Mouse (Mus musculus) embryonic facial prominence, embryonic 13.5 days (tissue): ENCODE data around the gene Mrtfa. TPM values are rescaled to one million over a fixed set of nuclear protein-coding genes. Genes with fewer than 3 reads are reported as not detected.
"Not testable (repeated sequence)": the region's sequence is repeated elsewhere in the genome, so short reads cannot be mapped to it uniquely, and the experiment has no call there.

Source experiments
- ATAC-seq: fragments of 200-750 bp; cut with Nextera tagmentation; 2 replicates; pipeline ENCODE4 v1.8.0; 2017; ENCODE audit warnings: low read depth; ENCODE audit not compliant: insufficient number of reproducible peaks, insufficient read depth, low FRiP score, low TSS enrichment
- H3K27ac ChIP-seq: fragments of 300-500 bp; sonication (generic); 2 replicates; pipeline ENCODE4 v1.5.1; 2015; ENCODE audit warnings: moderate library complexity, mild to moderate bottlenecking, inconsistent platforms
- H3K27me3 ChIP-seq: fragments of 300-500 bp; sonication (generic); 2 replicates; pipeline ENCODE4 v1.6.1; 2015; ENCODE audit warnings: mild to moderate bottlenecking, inconsistent platforms
- H3K36me3 ChIP-seq: fragments of 300-500 bp; sonication (generic); 2 replicates; pipeline ENCODE4 v1.6.1; 2015; ENCODE audit warnings: mild to moderate bottlenecking, inconsistent platforms
- H3K4me1 ChIP-seq: fragments of 300-500 bp; sonication (generic); 2 replicates; pipeline ENCODE4 v1.6.1; 2015; ENCODE audit warnings: inconsistent platforms
- H3K4me2 ChIP-seq: fragments of 300-500 bp; sonication (generic); 2 replicates; pipeline ENCODE4 v1.6.1; 2015; ENCODE audit warnings: moderate library complexity, mild to moderate bottlenecking, inconsistent platforms
- H3K4me3 ChIP-seq: fragments of 300-500 bp; sonication (generic); 2 replicates; pipeline ENCODE4 v1.5.1; 2015; ENCODE audit warnings: mild to moderate bottlenecking, inconsistent platforms
- H3K9ac ChIP-seq: fragments of 300-500 bp; sonication (generic); 2 replicates; pipeline ENCODE4 v1.6.1; 2015; ENCODE audit warnings: mild to moderate bottlenecking, inconsistent platforms
- H3K9me3 ChIP-seq: fragments of 300-500 bp; sonication (generic); 2 replicates; pipeline ENCODE4 v1.6.1; 2016; ENCODE audit warnings: inconsistent platforms
- WGBS: fragments of 180-500 bp; shearing (Covaris S2); methylation state at CpG from one replicate; pipeline ENCODE4 v1.1.7; 2015; ENCODE audit warnings: mixed read lengths; 5-methylcytosine and 5-hydroxymethylcytosine counted together
- polyA plus RNA-seq: library from polyadenylated mRNA; unstranded; fragments of >200 nt; fragmentation: Nextera tagmentation; extraction: Ambion mirVana; gene quantifications from 2 replicates; pipeline ENCODE4 v1.2.1, GENCODE M21; 2015

The Mrtfa gene
- polyA plus RNA-seq, 1 experiment from 2014 or later: 26.5 TPM

GRCm38 (mm10) chr15:81225732-81226131, 35.2 kb upstream of the Mrtfa start:
- H3K9ac ChIP-seq: no peak overlapping the region
- WGBS: 66% methylated on average over 6 of the region's 6 CpGs
- H3K4me3 ChIP-seq: no peak overlapping the region
- no peaks in the 10 kb centered on the region for H3K4me1 ChIP-seq
- no peak overlapping the region for H3K4me2 ChIP-seq
- no peak overlapping the region for H3K27ac ChIP-seq
- no peaks in the 10 kb centered on the region for H3K9me3 ChIP-seq
- ATAC-seq: no peak
- H3K27me3 ChIP-seq: no peaks in the 10 kb centered on the region
- H3K36me3 ChIP-seq: no peaks in the 10 kb centered on the region

- Histone ChIP-seq H3K9me3 (no peaks in the 10 kb centered on the region), H3K4me3 (no peak overlapping the region), H3K36me3 (no peaks in the 10 kb centered on the region), H3K9ac (no peak overlapping the region), H3K27ac (no peak overlapping the region), H3K4me1 (no peaks in the 10 kb centered on the region), H3K4me2 (no peak overlapping the region), H3K27me3 (no peaks in the 10 kb centered on the region)
- 86% methylated on average over 10 of the region's 10 CpGs for WGBS
- ATAC-seq: no peak
Observed at GRCm38 (mm10) chr15:81225016-81225415, 34.5 kb upstream of the Mrtfa start.

GRCm38 (mm10) chr15:81221446-81221845, 30.9 kb upstream of the Mrtfa start:
- H3K36me3 ChIP-seq: no peaks in the 10 kb centered on the region
- no peak overlapping the region for H3K4me2 ChIP-seq
- H3K4me3 ChIP-seq: no peak overlapping the region
- H3K9ac ChIP-seq: no peak overlapping the region
- H3K9me3 ChIP-seq: no peaks in the 10 kb centered on the region
- no peak for ATAC-seq
- no peaks in the 10 kb centered on the region for H3K27me3 ChIP-seq
- H3K4me1 ChIP-seq: no peaks in the 10 kb centered on the region
- 80% methylated on average over 6 of the region's 6 CpGs for WGBS
- no peak overlapping the region for H3K27ac ChIP-seq

- not testable (repeated sequence) for H3K4me2 ChIP-seq, ATAC-seq, H3K4me1 ChIP-seq, H3K9ac ChIP-seq, H3K27me3 ChIP-seq, H3K27ac ChIP-seq, H3K9me3 ChIP-seq, H3K4me3 ChIP-seq, H3K36me3 ChIP-seq
- 59% methylated on average over 8 of the region's 8 CpGs for WGBS
Observed at GRCm38 (mm10) chr15:81220051-81220450, 29.5 kb upstream of the Mrtfa start.

- Histone ChIP-seq H3K4me2 (no peak overlapping the region), H3K27ac (no peak overlapping the region), H3K27me3 (no peaks in the 10 kb centered on the region), H3K36me3 (no peaks in the 10 kb centered on the region), H3K4me1 (no peaks in the 10 kb centered on the region), H3K9me3 (no peaks in the 10 kb centered on the region), H3K9ac (no peak overlapping the region), H3K4me3 (no peak overlapping the region)
- no peak for ATAC-seq
- WGBS: 78% methylated on average over 6 of the region's 6 CpGs
Observed at GRCm38 (mm10) chr15:81219054-81219453, 28.5 kb upstream of the Mrtfa start.

GRCm38 (mm10) chr15:81216906-81217653, 26.5 kb upstream of the Mrtfa start:
- Histone ChIP-seq H3K27ac (no peak overlapping the region), H3K4me2 (no peak overlapping the region), H3K36me3 (no peaks in the 10 kb centered on the region), H3K27me3 (no peaks in the 10 kb centered on the region), H3K9ac (no peak overlapping the region), H3K9me3 (no peaks in the 10 kb centered on the region), H3K4me3 (no peak overlapping the region), H3K4me1 (peaks cover 15% of the 10 kb centered on the region)
- WGBS: 81% methylated on average over 19 of the region's 19 CpGs
- ATAC-seq: no peak

- 16% methylated on average over 15 of the region's 15 CpGs for WGBS
- H3K4me1 ChIP-seq: peaks cover 21% of the 10 kb centered on the region
- ATAC-seq: 0 out of 2 replicates have a peak, but pooled peaks have one; percentile 35
- H3K4me2 ChIP-seq: peak overlapping the region; percentile 50
- H3K36me3 ChIP-seq: no peaks in the 10 kb centered on the region
- H3K9me3 ChIP-seq: no peaks in the 10 kb centered on the region
- no peaks in the 10 kb centered on the region for H3K27me3 ChIP-seq
- H3K27ac ChIP-seq: no peak overlapping the region
- 0 out of 2 replicates have a peak overlapping the region, but pooled peaks have one; percentile 17 for H3K4me3 ChIP-seq
- 0 out of 2 replicates have a peak overlapping the region, but pooled peaks have one; percentile 4 for H3K9ac ChIP-seq
Observed at GRCm38 (mm10) chr15:81212976-81213375, 22.4 kb upstream of the Mrtfa start.

- H3K4me1 ChIP-seq: peaks cover 21% of the 10 kb centered on the region
- no peaks in the 10 kb centered on the region for H3K27me3 ChIP-seq
- H3K9ac ChIP-seq: no peak overlapping the region
- peak overlapping the region; percentile 36; the same call in 1 of the 2 replicates for H3K27ac ChIP-seq
- H3K36me3 ChIP-seq: no peaks in the 10 kb centered on the region
- no peaks in the 10 kb centered on the region for H3K9me3 ChIP-seq
- WGBS: 44% methylated on average over 5 of the region's 5 CpGs
- ATAC-seq: no peak
- no peak overlapping the region for H3K4me3 ChIP-seq
- no peak overlapping the region for H3K4me2 ChIP-seq
Observed at GRCm38 (mm10) chr15:81210496-81210895, 19.9 kb upstream of the Mrtfa start.

- no peaks in the 10 kb centered on the region for H3K27me3 ChIP-seq
- ATAC-seq: no peak
- no peak overlapping the region for H3K27ac ChIP-seq
- H3K4me1 ChIP-seq: no peaks in the 10 kb centered on the region
- H3K4me3 ChIP-seq: no peak overlapping the region
- H3K4me2 ChIP-seq: no peak overlapping the region
- no peaks in the 10 kb centered on the region for H3K9me3 ChIP-seq
- 92% methylated on average over 5 of the region's 5 CpGs for WGBS
- H3K36me3 ChIP-seq: no peaks in the 10 kb centered on the region
- H3K9ac ChIP-seq: no peak overlapping the region
Observed at GRCm38 (mm10) chr15:81202462-81202861, 11.9 kb upstream of the Mrtfa start.

- Histone ChIP-seq H3K27me3 (no peaks in the 10 kb centered on the region), H3K36me3 (no peaks in the 10 kb centered on the region), H3K9me3 (no peaks in the 10 kb centered on the region), H3K27ac (no peak overlapping the region), H3K4me2 (no peak overlapping the region), H3K4me1 (no peaks in the 10 kb centered on the region), H3K9ac (no peak overlapping the region), H3K4me3 (no peak overlapping the region)
- no peak for ATAC-seq
- WGBS: 20% methylated on average over 4 of the region's 4 CpGs
Observed at GRCm38 (mm10) chr15:81199372-81199959, 8.9 kb upstream of the Mrtfa start.

- Histone ChIP-seq H3K4me1 (no peaks in the 10 kb centered on the region), H3K9me3 (no peaks in the 10 kb centered on the region), H3K27ac (no peak overlapping the region), H3K27me3 (no peaks in the 10 kb centered on the region), H3K9ac (no peak overlapping the region), H3K36me3 (no peaks in the 10 kb centered on the region), H3K4me2 (no peak overlapping the region), H3K4me3 (no peak overlapping the region)
- WGBS: 87% methylated on average over 5 of the region's 5 CpGs
- ATAC-seq: no peak
Observed at GRCm38 (mm10) chr15:81198447-81198846, 7.9 kb upstream of the Mrtfa start.

GRCm38 (mm10) chr15:81197197-81197596, 6.6 kb upstream of the Mrtfa start:
- no peak for ATAC-seq
- H3K27me3 ChIP-seq: no peaks in the 10 kb centered on the region
- no peaks in the 10 kb centered on the region for H3K9me3 ChIP-seq
- H3K4me1 ChIP-seq: no peaks in the 10 kb centered on the region
- H3K27ac ChIP-seq: no peak overlapping the region
- H3K9ac ChIP-seq: no peak overlapping the region
- H3K4me2 ChIP-seq: no peak overlapping the region
- H3K4me3 ChIP-seq: no peak overlapping the region
- H3K36me3 ChIP-seq: no peaks in the 10 kb centered on the region
- WGBS: 87% methylated on average over 10 of the region's 10 CpGs
